Mouse (Mus musculus): ENCODE data around the gene Sema4d.
A peak's percentile ranks its signal among the peaks of the same experiment; 100 is the strongest.

The Sema4d gene

GRCm38 (mm10) chr13:51725926-51726574 is 67.5 kb downstream of the Sema4d start:
- Histone ChIP-seq H3K4me1 (replicated peaks; ENCODE audit: low read depth, low read length) (peaks cover 94% of the 10 kb centered on the region), H3K36me3 (ENCODE audit: insufficient read depth, low read length) (peaks cover 37% of the 10 kb centered on the region), H3K4me3 (replicated peaks; ENCODE audit: low read length) (peak overlapping the region; percentile 41; the same call in 1 of the 2 replicates), H3K27me3 (ENCODE audit: insufficient read depth, low read length) (no peaks in the 10 kb centered on the region), H3K9me3 (ENCODE audit: low read length) (no peaks in the 10 kb centered on the region)
- no peak for TF ChIP-seq CTCF (conservative IDR thresholded peaks at IDR 0.05; ENCODE audit: low read length)

- Histone ChIP-seq H3K36me3 (ENCODE audit: insufficient read depth, low read length) (peaks cover 43% of the 10 kb centered on the region), H3K4me1 (replicated peaks; ENCODE audit: low read depth, low read length) (peaks cover 94% of the 10 kb centered on the region), H3K27me3 (ENCODE audit: insufficient read depth, low read length) (no peaks in the 10 kb centered on the region), H3K4me3 (replicated peaks; ENCODE audit: low read length) (no peak overlapping the region), H3K9me3 (ENCODE audit: low read length) (no peaks in the 10 kb centered on the region)
- no peak for TF ChIP-seq NANOG (IDR thresholded peaks at IDR 0.05; ENCODE audit: borderline replicate concordance, low read length)
Measured at GRCm38 (mm10) chr13:51725446-51725845, 68.1 kb downstream of the Sema4d start.

- Histone ChIP-seq H3K4me3 (replicated peaks; ENCODE audit: low read length) (no peak overlapping the region), H3K36me3 (ENCODE audit: insufficient read depth, low read length) (peaks cover 52% of the 10 kb centered on the region), H3K9me3 (ENCODE audit: low read length) (no peaks in the 10 kb centered on the region), H3K27me3 (ENCODE audit: insufficient read depth, low read length) (no peaks in the 10 kb centered on the region), H3K4me1 (replicated peaks; ENCODE audit: low read depth, low read length) (peaks cover 95% of the 10 kb centered on the region)
- TF ChIP-seq POU5F1 (IDR thresholded peaks at IDR 0.05; ENCODE audit: borderline replicate concordance, low read length) (no peak), NANOG (IDR thresholded peaks at IDR 0.05; ENCODE audit: borderline replicate concordance, low read length) (no peak)
Measured at GRCm38 (mm10) chr13:51724566-51724965, 69.0 kb downstream of the Sema4d start.

GRCm38 (mm10) chr13:51723114-51723513 is 70.4 kb downstream of the Sema4d start:
- peak overlapping the region; percentile 13; the same call in 1 of the 2 replicates for H3K4me3 ChIP-seq (replicated peaks; ENCODE audit: low read length)
- H3K27me3 ChIP-seq (ENCODE audit: insufficient read depth, low read length), result no peaks in the 10 kb centered on the region
- peaks cover 90% of the 10 kb centered on the region for H3K4me1 ChIP-seq (replicated peaks; ENCODE audit: low read depth, low read length)
- TF ChIP-seq POU5F1 (IDR thresholded peaks at IDR 0.05; ENCODE audit: borderline replicate concordance, low read length) (no peak), CTCF (conservative IDR thresholded peaks at IDR 0.05; ENCODE audit: low read length) (no peak), NANOG (IDR thresholded peaks at IDR 0.05; ENCODE audit: borderline replicate concordance, low read length) (no peak)
- H3K9me3 ChIP-seq (ENCODE audit: low read length), result no peaks in the 10 kb centered on the region
- peaks cover 62% of the 10 kb centered on the region for H3K36me3 ChIP-seq (ENCODE audit: insufficient read depth, low read length)

GRCm38 (mm10) chr13:51720556-51720955 is 73.0 kb downstream of the Sema4d start:
- H3K4me3 ChIP-seq (replicated peaks; ENCODE audit: low read length), result no peak overlapping the region
- H3K36me3 ChIP-seq (ENCODE audit: insufficient read depth, low read length), result peaks cover 71% of the 10 kb centered on the region
- H3K9me3 ChIP-seq (ENCODE audit: low read length), result no peaks in the 10 kb centered on the region
- no peaks in the 10 kb centered on the region for H3K27me3 ChIP-seq (ENCODE audit: insufficient read depth, low read length)
- peaks cover 68% of the 10 kb centered on the region for H3K4me1 ChIP-seq (replicated peaks; ENCODE audit: low read depth, low read length)
- TF ChIP-seq CTCF (conservative IDR thresholded peaks at IDR 0.05; ENCODE audit: low read length) (no peak), POU5F1 (IDR thresholded peaks at IDR 0.05; ENCODE audit: borderline replicate concordance, low read length) (no peak), NANOG (IDR thresholded peaks at IDR 0.05; ENCODE audit: borderline replicate concordance, low read length) (no peak)

GRCm38 (mm10) chr13:51719256-51719655 is 74.3 kb downstream of the Sema4d start:
- TF ChIP-seq POU5F1 (IDR thresholded peaks at IDR 0.05; ENCODE audit: borderline replicate concordance, low read length) (no peak), NANOG (IDR thresholded peaks at IDR 0.05; ENCODE audit: borderline replicate concordance, low read length) (no peak), CTCF (conservative IDR thresholded peaks at IDR 0.05; ENCODE audit: low read length) (no peak)
- Histone ChIP-seq H3K36me3 (ENCODE audit: insufficient read depth, low read length) (peaks cover 74% of the 10 kb centered on the region), H3K9me3 (ENCODE audit: low read length) (no peaks in the 10 kb centered on the region), H3K4me3 (replicated peaks; ENCODE audit: low read length) (no peak overlapping the region), H3K27me3 (ENCODE audit: insufficient read depth, low read length) (no peaks in the 10 kb centered on the region), H3K4me1 (replicated peaks; ENCODE audit: low read depth, low read length) (peaks cover 55% of the 10 kb centered on the region)

- Histone ChIP-seq H3K4me3 (replicated peaks; ENCODE audit: low read length) (no peak overlapping the region), H3K27me3 (ENCODE audit: insufficient read depth, low read length) (no peaks in the 10 kb centered on the region), H3K9me3 (ENCODE audit: low read length) (no peaks in the 10 kb centered on the region), H3K4me1 (replicated peaks; ENCODE audit: low read depth, low read length) (peaks cover 30% of the 10 kb centered on the region), H3K36me3 (ENCODE audit: insufficient read depth, low read length) (peaks cover 80% of the 10 kb centered on the region)
- TF ChIP-seq POU5F1 (IDR thresholded peaks at IDR 0.05; ENCODE audit: borderline replicate concordance, low read length) (no peak), NANOG (IDR thresholded peaks at IDR 0.05; ENCODE audit: borderline replicate concordance, low read length) (no peak), CTCF (conservative IDR thresholded peaks at IDR 0.05; ENCODE audit: low read length) (no peak)
Measured at GRCm38 (mm10) chr13:51716350-51717263, 76.9 kb downstream of the Sema4d start.

- no peak for TF ChIP-seq CTCF (conservative IDR thresholded peaks at IDR 0.05; ENCODE audit: low read length)
- TF ChIP-seq NANOG (IDR thresholded peaks at IDR 0.05; ENCODE audit: borderline replicate concordance, low read length), result no peak
- no peak for TF ChIP-seq POU5F1 (IDR thresholded peaks at IDR 0.05; ENCODE audit: borderline replicate concordance, low read length)
- 0 out of 2 replicates have a peak, but pooled peaks cover 4% of the 10 kb centered on the region for H3K4me1 ChIP-seq (replicated peaks; ENCODE audit: low read depth, low read length)
- H3K9me3 ChIP-seq (ENCODE audit: low read length), result no peaks in the 10 kb centered on the region
- H3K4me3 ChIP-seq (replicated peaks; ENCODE audit: low read length), result no peak overlapping the region
- H3K36me3 ChIP-seq (ENCODE audit: insufficient read depth, low read length), result peaks cover 84% of the 10 kb centered on the region
- H3K27me3 ChIP-seq (ENCODE audit: insufficient read depth, low read length), result no peaks in the 10 kb centered on the region
Measured at GRCm38 (mm10) chr13:51712022-51712421, 81.5 kb downstream of the Sema4d start.

Data from E14TG2a.4 (cell line).